Mouse (Mus musculus) cortical plate, adult 2 months (tissue): ENCODE measurements around the gene Emid1.

Source experiments
- CTCF ChIP-seq: fragments of 200-500 bp; IDR thresholded peaks from 2 replicates; pipeline ENCODE4 v1.5.1; 2011; ENCODE audit warnings: mild to moderate bottlenecking, control low read depth, low read length; ENCODE audit not compliant: insufficient read depth; ENCODE audit errors: extremely low read depth
- POLR2A ChIP-seq: fragments of 200-500 bp; IDR thresholded peaks from 2 replicates; pipeline ENCODE4 v1.6.1; 2011; ENCODE audit warnings: mild to moderate bottlenecking, low read length, control low read depth; ENCODE audit not compliant: insufficient read depth; ENCODE audit errors: extremely low read depth

- TF ChIP-seq CTCF: no peak
- no peak for TF ChIP-seq POLR2A
These were observed 56.2 kb downstream of the Emid1 start for GRCm38 (mm10) chr11:5095877-5096276.
